Mouse (Mus musculus): ENCODE data around the gene Carmil2. TPM values are rescaled to one million over a fixed set of nuclear protein-coding genes. Genes with fewer than 3 reads are reported as not detected.

Gene Carmil2
- polyA plus RNA-seq, 2 experiments from 2014 or later = 5.0 to 8.1 TPM

DNA sequence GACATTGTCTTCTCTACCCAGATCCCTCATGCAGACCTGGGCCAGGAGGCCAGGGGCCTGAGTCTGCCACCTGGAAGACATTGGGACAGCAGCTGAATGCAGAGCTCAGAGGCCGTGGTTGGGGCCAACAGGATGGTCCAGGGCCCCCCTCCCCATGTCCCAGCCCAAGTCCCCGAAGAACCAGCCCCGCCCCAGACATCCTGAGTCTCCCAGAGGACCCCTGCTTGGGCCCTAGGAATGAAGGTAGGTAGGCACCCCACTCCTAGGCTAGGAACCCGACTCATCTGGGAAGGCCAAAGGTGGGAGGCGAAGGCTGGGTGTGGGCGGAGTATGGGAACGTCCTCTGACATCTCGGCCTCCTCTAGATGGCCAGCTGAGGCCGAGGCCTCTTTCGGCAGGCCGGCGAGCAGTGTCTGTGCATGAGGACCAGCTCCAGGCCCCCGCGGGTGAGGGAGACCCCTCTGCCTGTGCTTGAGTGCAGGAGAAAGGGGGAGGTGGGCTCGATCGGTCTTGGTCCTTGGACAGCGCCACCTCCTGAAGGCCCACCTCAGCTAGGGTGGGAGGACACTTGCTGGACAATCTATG is 11.2 kb downstream of the Carmil2 start:
- ATAC-seq = no peak

DNA sequence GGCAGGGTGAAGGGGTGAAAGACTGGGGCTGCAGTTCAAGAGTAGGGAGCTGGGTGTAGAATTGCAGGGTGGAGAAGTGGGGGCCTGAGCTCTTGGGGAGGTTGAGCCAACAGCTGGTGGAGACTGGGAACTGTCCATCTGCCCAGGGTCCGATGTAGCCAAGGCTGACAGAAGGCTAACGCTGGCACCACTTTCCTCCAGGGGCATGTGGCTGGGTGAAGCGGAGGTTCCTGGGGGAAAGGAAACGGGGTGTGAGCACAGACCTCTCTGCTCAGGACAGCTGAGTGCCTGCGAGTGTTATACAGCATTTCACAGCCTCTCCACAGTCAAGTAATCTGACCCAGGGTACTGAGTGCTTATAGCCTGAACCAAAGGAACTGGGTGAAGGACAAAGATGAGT is 12.7 kb downstream of the Carmil2 start:
- ATAC-seq = no peak

DNA sequence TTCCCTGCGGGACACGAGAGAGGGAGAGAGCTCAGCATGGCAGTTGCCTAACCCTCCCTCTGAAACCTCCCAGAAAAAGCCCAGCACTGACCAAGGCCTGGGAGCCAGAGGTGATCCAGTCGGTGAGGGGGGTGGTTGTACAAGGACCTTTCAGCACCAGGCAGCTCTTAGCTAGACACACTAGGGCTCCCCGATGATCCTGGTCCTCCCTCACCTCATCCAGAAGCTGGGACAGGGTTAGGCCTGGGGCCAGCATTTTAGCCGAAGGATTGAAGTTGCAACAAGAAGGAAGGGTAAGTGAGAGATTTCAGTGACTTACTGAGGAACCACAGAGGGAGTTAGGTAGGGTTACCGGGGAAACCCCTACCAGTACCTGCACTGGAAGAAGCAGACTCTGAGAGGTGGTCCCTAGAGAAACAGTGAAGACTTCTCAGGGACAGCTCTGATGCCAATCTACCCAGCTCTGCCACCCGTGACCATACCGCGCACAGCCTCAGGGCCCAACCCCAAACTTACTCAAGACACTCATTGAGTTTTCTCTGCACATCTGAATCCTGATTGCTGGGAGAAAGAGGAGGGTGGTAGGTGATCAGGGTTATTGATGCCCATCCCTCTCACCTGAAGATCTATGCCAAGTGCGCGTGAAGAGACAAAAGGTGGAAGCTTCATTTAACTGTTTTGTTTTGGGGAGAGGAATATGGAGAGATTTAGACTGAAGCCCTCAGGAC is 13.6 kb downstream of the Carmil2 start:
- ATAC-seq = no peak

DNA sequence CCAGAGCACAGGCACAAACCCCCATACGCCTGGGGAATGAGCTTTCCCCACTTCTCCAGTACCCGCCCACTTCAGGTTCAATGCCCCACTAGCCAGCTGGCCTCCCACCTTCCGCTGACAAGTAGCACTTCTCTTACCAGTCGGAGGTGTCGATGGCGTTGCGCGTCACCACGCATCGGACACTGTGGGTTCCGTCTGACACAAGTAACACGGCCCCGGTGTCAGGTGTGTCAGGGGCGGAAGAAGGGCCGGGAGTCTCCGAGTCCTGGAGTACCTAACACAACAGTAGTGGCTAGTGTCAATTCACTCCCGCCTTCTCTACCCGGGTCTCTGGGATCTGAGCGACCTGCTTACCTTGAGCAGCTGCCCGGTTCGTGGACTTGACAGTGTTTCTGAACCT is 14.5 kb downstream of the Carmil2 start:
- peak; percentile 58 for ATAC-seq

DNA sequence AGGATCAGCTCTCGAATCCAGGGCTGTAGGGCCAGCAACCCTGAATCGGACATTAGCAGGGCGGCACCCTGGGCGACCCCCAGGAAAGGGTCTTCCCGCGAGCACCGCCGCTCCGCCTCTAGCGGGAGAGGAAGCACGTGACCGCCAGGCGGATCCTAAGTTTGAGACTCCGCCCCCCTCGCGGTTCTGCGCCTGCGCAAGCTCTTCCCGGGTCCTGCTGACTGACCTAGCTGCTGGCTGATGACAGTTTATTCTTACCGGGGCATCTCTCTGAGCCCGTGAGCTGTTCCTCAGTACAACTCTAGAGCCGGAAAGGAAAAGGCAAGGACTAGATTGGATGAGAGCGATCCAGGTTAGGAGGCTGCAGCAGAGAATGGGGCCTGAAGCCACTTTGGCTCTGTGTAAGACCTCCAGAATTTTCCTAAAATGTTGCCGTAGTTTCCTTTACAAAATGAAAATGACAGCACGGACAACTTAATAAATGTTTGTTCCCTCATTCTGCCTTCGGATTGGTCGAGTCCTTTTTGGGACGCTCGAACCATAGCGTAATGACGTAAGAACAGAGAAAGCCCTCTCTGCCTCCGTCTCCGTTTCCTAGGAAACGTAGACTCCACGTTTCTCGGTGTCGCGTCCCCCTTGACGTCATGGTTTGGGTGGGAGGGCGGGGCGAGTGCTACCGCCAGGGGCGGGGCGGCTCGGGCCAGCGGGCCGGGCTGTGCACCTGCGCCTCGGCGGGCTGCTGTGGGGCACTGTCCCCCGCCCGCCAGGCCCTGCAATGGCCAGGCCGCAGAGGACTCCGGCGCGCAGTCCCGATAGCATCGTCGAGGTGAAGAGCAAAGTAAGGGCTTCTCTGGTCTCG is 15.1 kb downstream of the Carmil2 start, which contains the start of the genes Acd and Pard6a:
Acd (minus strand) TSS at position 137 of the 859 bp plus-strand sequence.
Pard6a (plus strand) TSS at position 183 of the 859 bp plus-strand sequence.
- ATAC-seq = peak; percentile 80

DNA sequence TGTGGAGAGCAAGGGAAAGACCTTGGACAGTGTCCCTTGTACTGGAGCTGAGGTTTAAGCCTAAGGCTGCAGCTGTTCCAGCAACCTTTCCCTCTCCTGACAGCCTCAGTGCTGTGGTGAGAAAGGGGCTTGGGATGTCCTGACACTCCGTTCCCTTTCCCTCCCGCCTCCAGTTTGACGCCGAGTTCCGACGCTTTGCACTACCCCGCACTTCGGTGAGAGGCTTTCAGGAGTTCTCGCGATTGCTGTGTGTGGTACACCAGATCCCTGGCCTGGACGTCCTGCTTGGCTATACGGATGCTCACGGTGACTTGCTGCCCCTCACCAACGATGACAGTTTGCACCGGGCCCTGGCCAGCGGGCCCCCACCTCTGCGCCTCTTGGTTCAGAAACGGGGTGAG is 15.9 kb downstream of the Carmil2 start:
- ATAC-seq = no peak

DNA sequence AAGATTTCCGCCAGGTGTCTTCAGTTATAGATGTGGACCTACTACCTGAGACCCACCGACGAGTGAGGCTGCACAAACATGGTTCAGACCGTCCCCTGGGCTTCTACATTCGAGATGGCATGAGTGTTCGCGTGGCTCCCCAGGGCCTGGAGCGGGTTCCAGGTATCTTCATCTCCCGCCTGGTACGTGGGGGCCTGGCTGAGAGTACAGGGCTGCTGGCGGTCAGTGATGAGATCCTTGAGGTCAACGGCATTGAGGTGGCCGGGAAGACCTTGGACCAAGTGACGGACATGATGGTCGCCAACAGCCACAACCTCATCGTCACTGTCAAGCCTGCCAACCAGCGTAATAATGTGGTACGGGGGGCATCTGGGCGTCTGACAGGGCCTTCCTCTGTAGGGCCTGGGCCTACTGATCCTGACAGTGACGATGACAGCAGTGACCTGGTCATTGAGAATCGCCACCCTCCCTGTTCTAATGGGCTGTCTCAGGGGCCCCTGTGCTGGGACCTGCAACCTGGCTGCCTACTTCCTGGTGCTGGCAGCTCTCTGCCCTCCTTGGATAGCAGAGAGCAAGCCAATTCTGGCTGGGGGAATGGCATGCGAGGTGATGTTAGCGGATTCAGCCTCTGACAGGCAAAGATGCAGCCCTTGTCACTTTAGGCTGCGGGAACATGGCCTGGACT is 16.8 kb downstream of the Carmil2 start:
- no peak for ATAC-seq

DNA sequence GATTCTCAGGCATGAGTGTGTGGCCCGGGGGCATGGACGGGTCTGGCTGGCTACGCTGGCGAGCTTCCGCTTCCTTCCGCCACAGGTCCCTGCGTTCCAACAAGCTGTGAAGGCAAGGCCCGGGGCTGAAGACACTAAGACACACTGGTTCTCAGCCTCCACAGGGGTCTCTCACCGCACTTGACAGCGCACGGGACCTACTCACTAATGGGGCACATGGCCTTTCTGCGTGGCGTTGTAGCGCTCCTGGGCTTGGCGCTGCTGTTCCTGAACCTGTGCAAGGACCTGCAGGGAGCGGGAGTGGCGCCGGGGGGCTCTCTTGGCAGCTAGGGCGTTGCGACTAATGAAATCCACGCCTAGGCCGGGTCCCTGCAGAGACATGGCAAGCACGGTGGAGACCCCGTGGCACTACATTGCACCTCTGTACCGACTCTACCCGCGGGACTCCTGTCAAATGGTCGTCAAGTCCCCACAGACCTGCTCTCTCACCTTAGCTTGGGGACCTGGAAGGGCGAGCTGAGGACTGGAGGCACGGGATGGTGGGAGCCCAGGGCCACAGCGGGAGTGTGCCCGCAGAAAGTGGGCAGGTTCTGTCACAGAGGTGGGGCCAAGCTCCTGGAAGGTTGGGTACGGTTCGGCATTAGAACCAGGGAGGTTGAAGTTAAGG is 18.2 kb downstream of the Carmil2 start:
- no peak for ATAC-seq

DNA sequence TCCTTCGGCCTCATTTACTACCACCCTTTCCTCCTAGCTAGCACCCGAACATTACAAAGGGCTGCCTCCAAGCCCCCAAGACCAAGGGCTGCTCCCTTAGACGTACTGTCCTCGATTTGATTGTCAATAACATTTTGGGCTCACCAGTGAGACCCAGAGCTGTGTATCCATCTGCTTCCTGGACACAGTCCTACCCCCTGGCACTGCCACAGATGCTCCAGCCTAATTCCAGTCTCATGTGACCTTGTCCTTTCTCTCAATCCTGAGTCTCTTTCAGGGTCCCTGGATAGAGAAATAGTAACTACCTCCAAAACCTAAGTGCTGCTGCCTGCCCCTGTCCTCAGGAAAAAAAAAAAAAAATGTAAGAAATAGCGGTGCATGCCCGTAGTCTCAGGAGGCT is 18.9 kb downstream of the Carmil2 start:
- no peak for ATAC-seq

DNA sequence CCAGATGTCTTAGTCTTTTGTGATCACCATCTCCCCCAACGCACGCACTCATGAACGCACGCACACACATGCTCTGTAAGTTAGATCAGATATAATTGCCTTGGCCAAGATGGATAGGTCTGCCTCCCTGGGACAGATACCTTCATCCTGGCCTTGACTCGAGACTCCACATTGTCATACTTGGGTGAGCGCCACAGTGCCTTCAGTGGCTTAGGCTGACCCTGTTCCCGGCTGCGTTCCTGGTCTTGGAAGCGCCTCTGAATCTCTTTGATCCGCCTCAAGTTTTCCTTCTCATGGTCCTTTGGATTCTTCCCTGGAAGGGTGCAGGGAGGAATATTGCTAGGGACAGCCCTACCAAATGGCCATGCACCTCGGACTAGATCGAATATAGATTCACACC is 20.4 kb downstream of the Carmil2 start:
- ATAC-seq = no peak

DNA sequence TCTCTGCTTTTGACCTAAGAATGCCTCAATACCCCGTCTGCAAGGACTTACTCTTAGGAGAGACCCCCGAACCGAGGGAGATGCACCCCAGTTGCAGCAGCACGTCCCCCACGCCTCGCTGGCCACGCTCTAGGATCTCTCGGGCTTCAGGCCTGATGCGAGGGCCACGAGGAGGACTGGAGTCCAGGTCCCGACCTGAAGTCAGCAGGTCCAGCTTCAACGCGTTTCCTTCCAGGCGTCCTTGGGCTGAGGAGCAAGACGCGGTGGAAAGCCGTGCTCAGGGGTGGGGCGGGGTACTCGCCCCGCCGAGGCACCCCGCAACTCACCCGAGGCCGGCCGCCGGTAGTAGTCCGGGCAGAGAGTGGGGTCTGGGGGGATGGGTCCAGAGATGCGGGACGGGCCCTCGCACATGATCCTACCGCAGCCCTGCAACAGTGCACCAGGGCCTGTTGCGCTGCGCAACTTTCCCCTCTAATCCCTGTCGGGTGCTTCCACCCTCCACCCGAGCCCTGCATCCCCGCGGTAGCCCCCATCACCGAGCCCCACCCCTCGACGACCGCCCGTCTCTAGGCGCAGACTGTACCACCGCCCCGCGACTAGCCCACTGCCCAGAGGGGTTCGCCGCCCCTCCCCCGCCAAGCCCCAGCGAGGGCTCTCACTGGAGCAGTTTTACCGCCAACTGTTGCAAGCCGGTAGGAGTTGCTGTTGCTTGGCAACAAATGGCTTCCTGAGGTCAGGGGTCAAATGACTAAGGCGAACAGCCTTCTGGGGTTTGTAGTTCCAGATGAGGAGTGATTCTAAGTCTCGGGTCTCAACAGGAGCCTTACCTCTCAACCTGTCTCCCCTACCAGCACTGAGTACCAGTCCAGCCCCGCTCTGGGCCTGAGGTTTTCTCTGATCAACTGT is 21.7 kb downstream of the Carmil2 start, which contains the start of the genes 4933405L10Rik and Enkd1:
4933405L10Rik (plus strand) TSS at position 158 of the 906 bp plus-strand sequence.
Enkd1 (minus strand) TSS at position 713 of the 906 bp plus-strand sequence.
- ATAC-seq = peak; percentile 100

DNA sequence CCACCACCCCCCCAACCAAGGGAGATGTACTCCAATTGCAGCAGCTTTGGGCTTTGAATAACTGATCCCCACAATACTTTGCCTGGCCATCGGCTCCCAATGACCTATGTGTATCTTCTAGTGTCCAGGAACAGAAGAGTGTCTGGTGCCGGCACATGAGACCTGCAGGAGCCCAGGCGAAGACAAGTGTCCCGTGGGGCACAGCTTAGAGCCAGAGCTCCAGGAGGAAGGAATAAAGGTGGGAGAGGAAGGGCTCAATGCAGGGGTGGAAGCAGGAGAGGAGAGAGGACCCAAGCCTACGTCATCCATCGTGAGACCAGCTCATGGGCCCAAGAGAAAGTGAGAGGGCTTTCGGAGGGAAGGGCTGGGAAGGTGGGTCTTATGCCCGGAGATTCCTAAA is 22.6 kb downstream of the Carmil2 start:
- ATAC-seq = no peak

DNA sequence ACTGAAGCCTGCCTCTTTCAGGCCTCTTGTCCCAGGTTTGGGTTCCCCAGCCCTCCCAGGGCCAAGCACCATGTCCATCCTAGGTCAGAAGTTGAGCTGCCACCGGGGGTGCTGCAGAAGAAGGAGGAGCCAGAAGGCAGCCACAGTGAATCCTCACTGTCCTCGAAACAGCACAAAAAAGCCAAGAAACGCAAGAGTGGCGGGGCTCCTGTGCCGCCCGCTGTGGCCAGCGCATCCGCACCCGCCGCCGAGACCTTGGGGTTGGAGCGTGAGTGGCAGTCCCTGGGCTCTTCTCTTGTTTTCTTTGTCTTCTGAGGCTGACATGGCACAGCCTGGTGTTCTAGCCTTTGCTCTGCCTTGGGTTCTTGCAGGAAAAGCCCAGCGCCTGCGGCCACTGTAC is 23.2 kb downstream of the Carmil2 start:
- no peak for ATAC-seq

DNA sequence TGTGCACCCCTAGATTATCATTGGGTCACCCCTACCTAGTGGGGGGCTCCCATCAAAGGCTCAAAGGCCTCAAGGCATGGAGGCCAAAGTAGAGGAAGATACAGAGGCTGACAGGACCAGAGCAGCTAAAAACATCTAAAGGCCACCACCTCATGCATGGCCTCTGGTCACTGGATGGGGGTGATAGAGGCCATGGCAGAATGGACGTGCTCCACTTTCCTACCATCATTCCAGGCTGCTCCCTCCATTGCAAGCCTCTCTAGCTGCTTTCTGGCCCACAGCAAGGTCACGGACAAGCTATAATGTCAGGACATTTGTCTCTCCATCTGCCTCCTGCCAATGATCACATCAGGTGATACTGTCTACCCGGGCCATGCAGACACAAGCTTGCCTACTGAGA is 26.2 kb downstream of the Carmil2 start:
- no peak for ATAC-seq

DNA sequence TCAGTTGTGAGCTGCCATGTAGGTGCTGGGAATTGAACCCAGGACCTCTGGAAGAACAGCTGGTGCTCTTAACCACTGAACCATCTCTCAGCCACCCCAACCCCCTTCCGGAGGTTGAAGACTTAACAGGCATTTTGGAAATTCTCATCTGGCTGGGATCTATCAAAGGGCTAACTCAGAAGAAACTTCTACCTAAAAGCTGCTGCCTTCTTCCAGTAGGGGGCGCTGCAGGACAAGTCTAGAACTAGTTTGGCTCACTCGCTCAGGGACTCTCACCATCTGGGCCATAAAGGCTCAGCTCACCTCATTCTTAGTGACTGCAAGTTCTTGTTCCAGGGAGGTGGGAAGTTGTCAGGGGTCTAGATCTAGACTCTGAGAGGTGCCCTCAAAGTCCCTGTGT is 28.1 kb downstream of the Carmil2 start:
- ATAC-seq = peak; percentile 92

DNA sequence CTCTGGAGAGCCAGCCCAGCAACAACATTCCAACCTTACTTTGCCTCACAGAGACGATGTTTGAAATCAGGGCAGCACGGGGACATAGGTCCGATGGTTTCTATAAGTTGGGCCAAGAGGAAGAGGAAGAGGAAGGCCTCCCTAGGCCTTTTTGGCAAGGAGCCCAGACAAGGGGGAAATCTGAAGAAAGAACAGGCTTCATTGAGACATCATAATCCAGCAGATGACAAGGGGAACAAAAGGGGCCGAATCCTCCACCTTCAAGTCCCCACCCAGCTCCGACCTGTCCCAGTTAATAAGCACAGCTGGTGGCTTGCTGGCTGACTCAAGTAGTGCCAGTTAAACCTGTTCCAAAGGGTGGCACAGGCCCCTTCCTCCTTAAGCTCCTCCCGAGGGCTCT is 29.0 kb downstream of the Carmil2 start:
- no peak for ATAC-seq

DNA sequence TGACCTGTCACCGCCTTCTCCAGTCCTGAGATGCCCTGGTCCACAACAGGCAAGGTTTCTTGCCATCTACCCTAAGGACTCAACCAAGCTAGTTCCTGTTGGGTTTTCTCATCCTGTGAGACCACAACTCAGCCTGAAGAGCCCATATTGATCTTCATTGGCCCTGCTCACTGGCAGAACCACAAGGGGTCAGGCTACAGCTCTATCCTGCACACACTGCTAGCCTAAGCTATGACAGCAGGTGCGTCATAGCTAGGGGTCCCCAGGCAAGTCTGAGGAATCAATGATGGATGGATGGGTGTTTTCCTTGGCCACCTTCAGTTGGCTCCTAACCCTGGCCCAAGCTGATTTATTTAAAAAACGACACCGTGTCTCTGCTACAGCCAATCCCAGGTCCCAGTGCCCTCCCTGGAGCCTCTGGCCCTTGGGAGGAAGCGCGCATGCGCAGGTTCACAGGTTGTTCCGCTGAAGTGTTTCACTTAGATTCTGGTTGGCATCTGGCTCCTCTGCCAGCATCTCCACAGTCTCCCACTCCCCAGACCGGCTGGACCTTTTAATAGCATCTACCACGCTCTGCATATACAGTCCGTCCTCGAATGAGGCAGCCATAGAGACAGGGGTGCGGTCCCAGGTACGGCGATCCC is 30.4 kb downstream of the Carmil2 start:
- ATAC-seq = no peak

DNA sequence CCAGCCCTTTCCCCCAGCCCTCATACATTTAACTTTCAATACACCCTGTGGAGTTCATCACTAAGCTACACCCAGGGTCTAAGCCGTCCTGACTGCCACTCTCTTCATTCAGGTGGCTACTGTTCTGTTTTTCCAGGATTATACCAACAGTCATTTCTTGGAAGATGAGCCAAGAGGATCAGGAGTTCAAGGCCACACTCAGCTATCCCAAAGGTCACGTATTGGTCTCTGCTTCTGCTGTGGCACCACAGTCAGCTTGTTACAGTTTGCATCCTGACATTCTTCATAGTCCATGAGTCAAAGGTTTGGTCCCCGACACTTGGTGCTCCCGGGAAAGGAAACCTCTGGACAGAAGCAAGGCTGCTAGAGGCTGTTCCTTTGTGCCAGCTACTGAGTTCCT is 33.6 kb downstream of the Carmil2 start:
- no peak for ATAC-seq

DNA sequence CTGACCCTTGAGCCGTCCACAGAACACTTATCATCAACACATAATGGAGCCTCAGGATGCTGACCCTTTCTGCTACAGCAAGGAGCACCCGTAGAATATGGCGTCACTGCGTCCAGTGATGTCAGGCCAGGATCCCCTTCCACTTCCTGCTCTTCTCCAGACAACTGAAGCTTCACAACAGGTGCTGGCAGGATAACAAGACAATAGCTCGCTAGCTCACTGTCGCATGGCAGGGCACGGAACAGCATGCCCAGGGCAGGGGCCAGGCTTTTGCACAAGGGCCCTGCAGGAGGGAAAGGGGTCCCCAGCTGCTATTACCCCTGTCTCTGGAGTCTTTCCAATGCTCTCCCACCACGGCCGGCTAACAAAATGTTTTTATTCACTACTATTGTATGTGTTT is 36.8 kb downstream of the Carmil2 start:
- no peak for ATAC-seq

DNA sequence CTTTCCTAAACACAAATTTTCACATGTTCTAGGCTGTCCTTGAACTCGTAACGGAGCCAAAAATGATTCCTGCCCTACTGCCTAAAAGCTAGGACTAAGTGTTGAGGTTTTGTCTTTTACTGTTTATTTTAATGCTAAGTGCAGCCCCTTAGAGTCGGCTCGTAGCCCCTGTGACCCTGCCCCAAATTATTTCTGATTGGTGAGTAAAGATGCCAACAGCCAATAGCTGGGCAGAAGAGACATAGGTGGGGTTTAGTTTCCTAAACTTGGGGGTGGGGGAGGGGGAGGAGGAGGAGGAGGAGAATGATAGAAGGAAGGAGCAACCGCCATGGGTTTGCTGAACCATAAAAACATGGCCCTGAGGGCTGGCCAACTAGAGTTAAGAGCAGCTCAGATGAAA is 39.7 kb downstream of the Carmil2 start:
- no peak for ATAC-seq
